Mouse (Mus musculus) lung, postnatal 4 days (tissue): ENCODE results near the gene Gm26602.

ENCODE experiments used
- DNase-seq, 2 experiments: peaks; one replicate each; pipeline ENCODE4 v3.0.0; 2021

The Gm26602 gene

GRCm38 (mm10) chr10:79918231-79919078 lies 7.8 kb downstream of the Gm26602 start:
- peak in 1 of 2 experiments; percentile 61 for DNase-seq

GRCm38 (mm10) chr10:79919251-79919849 lies 8.7 kb downstream of the Gm26602 start:
- DNase-seq: no peak

DNA sequence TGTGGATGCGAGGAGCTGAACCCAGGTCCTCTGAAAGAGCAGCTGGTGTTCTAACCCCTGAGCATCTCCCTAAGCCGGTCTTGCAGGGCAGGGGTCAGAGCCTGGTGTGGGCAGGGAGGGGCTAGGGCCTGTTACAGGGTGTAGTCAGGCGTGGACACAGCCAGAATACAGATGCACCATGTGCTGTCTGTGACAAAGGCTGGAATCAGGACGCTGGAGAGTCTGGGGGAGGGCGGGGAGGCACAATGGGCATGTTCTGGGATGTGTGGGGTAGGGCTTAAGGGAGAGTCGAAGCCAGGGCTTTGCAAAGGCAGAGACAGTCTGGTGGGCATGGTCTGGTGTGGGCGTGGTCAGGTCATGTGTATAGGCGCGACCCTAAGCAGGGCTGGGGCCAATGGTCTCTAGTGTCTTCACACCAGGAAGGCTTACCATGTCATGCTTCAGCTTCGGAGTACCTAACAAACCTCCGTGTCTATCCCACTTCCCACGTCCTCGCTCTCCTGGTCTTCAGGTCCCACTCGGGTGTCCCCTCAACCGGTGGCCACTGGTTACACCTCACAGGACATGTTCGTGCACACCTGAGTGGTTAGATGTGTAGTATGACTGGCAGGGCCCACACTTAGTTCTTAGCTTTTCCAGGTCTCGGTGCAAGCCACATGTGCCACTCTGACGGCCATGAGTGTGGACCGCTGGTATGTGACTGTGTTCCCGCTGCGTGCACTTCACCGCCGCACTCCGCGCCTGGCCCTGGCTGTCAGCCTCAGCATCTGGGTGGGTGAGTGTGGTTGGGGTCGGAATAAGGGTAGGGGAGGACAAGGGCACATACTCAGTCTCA lies 9.6 kb downstream of the Gm26602 start:
- no peak for DNase-seq

DNA sequence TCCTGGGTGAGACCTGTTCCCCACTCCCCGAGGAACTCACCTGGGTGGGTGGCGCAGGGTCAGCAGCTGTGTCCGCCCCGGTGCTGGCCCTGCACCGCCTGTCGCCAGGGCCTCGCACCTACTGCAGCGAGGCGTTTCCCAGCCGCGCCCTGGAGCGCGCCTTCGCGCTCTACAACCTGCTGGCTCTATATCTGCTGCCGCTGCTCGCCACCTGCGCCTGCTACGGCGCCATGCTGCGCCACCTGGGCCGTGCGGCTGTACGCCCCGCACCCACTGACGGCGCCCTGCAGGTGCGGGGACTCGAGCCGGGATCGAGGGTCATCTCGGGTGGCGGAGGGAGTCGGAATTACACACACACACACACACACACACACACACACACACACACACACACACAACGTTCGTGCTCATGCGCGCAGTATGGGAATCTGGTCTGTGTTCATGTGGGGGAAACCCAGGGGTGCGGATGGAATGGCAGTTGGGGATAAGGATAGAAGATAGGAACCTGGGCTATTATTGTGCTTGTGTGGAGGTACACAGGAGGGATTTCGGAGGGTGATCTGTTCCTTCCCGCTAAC lies 10.4 kb downstream of the Gm26602 start, which contains the start of gene R3hdm4:
TSS of gene R3hdm4 (minus strand) at position 251 of the 578 bp plus-strand sequence.
- no peak for DNase-seq

- no peak for DNase-seq
Measured at GRCm38 (mm10) chr10:79921572-79921971, 10.9 kb downstream of the Gm26602 start.

DNA sequence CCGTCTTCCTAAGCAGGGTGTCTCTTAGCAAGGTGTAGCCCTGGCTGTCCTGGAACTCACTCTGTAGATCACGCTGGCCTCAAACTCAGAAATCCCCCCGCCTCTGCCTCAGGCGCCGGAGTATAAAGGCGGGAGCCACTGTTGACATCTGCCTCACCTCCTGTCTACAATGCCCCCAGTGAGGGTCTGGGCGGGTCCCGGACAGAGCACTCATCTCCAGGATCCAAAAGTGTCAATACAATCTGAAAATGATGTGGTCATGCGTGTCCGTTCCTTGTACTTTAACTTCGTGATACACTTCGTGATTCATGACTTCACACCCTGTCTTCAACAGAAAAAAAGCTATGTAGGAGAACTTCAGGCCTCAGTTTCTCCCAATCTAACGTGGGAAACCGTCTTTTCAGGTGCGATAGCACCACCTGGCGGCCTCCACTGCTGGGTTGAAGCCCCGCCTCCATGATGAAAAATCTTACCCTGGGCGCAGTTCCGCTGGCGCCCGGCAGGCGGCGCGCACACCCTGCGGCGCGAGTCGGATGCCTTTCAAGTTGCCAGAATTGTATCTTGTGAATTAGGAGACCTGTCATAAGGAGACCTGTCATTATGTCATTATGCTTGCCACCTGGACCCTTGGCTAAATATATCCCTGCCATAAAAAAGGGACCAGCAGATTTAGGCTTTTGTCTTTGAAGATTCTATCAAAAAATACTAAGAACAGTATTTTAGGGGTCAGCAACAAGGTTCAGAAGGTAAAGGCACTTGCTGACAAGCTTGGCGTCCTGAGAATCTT lies 14.5 kb downstream of the Gm26602 start:
- DNase-seq: peak; percentile 91 to 95

DNA sequence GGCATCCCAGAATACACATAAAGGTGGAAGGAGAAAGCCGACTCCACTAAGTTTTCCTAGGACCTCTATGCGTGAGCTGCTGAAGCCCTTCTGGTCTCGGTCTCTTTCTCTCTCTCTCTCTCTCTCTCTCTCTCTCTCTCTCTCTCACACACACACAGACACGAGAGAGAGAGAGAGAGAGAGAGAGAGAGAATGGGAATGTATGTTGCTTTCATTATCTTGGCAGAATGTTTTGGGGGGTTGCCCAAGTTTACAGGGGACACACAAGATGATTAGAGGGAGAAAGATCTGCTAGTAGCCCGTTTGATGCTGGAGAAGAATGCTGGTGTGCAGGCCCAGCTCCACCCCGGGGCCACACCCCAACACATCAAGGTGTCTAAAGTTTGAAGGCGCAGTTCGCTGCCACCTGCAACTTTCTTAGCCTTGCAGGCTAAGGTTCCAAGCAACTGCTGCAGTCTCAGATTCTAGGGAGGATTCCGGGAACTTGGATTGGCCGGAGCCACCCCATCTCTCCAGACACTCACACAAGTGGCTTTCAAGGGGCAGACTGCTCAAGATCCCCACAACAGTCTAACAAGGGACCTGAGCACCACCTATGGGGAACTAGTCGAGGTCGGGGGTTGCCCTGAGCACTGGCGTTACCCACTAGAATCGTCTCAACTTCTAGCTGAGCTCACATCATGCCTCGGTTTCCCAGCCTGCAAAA lies 15.3 kb downstream of the Gm26602 start:
- DNase-seq: no peak

GRCm38 (mm10) chr10:79926491-79927323 lies 16.1 kb downstream of the Gm26602 start, which contains the start of gene Arid3a:
TSS of gene Arid3a (plus strand) at chr10:79927043.
- peak; percentile 95 to 96 for DNase-seq

GRCm38 (mm10) chr10:79927324-79928029 lies 16.8 kb downstream of the Gm26602 start:
- DNase-seq: peak; percentile 78 to 83

- DNase-seq: peak; percentile 75 to 84
Measured at GRCm38 (mm10) chr10:79928030-79928694, 17.5 kb downstream of the Gm26602 start.

DNA sequence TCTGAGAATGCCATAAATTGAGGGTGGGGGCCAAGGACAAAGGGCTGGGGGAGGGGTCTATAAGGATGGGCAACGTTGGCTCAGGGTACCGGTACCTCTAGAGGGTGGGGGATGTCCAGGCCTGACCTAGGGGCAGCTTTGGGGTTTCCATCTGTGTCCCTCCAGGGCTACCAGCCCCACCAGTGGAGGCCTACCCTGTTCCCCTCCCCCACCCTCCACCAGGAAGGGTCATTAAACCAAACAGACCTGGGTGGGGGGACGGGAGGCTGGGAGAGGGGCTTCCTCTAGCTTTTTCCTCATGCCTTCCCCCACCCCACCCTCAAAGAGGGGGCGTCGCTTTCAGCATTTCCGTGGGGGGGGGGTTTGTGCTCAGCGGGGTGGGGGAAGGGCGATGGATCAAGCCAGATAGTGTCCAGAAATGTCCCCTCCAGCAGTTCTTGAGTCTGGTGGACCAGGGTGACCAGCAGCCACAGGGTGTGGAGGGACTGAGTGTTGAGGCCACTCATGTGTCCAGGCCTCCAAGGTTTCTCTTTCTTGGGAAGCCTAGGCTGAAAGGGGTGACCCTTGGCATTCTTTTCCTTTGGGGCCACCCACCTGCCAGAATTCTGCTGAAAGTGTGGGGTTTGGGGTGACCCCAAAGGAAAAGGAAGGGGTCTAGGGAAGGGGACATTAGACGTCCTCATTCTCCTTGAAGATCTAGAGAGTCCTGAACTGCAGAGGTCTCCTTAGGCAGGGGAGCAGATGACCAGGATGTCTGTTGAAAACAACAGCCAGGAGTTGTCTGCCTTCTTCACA lies 18.4 kb downstream of the Gm26602 start:
- no peak for DNase-seq

- DNase-seq: no peak
Measured at GRCm38 (mm10) chr10:79929967-79930825, 19.5 kb downstream of the Gm26602 start.

- no peak for DNase-seq
Measured at GRCm38 (mm10) chr10:79930826-79931186, 20.1 kb downstream of the Gm26602 start.

DNA sequence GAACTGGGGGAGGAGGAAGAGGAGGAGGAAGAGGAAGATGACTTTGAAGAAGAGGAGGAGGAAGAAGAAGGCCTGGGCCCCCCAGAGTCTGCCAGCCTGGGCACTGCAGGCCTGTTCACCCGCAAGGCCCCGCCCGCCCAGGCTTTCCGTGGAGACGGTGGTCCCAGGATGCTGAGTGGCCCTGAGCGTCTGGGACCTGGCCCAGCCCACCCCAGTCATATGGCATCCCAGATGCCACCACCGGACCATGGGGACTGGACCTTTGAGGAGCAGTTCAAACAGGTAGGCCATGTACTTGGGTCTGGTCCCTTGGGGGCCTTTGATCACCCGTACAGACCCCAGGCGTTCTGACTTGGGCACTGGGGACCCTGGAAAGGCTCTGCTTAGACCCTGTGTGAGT lies 21.1 kb downstream of the Gm26602 start:
- no peak for DNase-seq

GRCm38 (mm10) chr10:79932736-79933135 lies 22.1 kb downstream of the Gm26602 start:
- DNase-seq: peak; percentile 82 to 94

GRCm38 (mm10) chr10:79933145-79933679 lies 22.6 kb downstream of the Gm26602 start:
- DNase-seq: peak; percentile 53 to 64

GRCm38 (mm10) chr10:79933861-79934260 lies 23.2 kb downstream of the Gm26602 start:
- DNase-seq: no peak
